Mouse (Mus musculus): ENCODE results near the gene Jmjd6.
A peak's percentile ranks its signal among the peaks of the same experiment; 100 is the strongest.
"Not testable (repeated sequence)": the region's sequence is repeated elsewhere in the genome, so short reads cannot be mapped to it uniquely, and the experiment has no call there.

Gene Jmjd6

GRCm38 (mm10) chr11:116851576-116852290 lies 8.5 kb upstream of the Jmjd6 start:
- no peak for DNase-seq (ENCODE audit: low spot score in 2 of 2)

GRCm38 (mm10) chr11:116850833-116851477 lies 7.7 kb upstream of the Jmjd6 start:
- no peak for DNase-seq (ENCODE audit: low spot score in 2 of 2)

GRCm38 (mm10) chr11:116850085-116850484 lies 6.8 kb upstream of the Jmjd6 start:
- DNase-seq (ENCODE audit: low spot score in 2 of 2) = no peak

GRCm38 (mm10) chr11:116849587-116849986 lies 6.3 kb upstream of the Jmjd6 start:
- no peak for DNase-seq (ENCODE audit: low spot score in 2 of 2)

- DNase-seq (ENCODE audit: low spot score in 2 of 2) = not testable (repeated sequence)
These were observed 5.6 kb upstream of the Jmjd6 start for GRCm38 (mm10) chr11:116848877-116849178.

DNA sequence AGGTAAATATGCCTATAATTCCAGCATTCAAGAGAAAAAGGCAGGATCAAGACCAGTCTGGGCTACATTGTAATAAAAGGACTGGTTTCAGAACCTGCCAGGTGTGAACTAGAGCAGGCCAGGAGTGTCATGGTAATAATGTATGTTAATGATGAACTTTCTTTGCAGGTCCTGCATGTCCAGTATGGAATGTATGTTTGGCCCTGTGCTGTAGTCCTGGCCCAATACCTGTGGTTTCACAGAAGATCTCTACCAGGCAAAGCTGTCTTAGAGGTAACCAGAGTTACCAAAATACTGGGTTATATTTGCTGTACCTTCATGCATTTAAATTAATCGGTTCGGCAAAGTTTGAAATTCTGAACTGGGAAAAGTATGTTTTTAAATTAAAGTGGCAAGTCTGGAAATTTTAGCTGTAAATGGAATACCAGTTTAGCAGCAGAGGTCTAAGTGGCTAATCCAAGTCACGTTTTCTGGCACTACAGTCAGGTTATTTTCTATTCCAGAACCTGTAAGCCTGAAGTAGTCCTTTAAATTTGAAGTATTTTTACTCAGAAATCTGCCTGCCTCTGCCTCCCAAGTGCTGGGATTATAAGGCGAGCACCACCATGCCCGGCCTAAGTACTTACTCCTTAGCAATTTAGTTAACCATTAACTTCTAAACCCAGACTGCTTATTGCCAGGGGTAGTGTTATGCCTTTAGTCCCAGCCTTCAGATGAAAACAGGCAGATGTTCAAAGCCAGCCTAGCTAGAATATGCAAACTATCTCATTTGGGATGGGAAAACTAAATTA lies 5.0 kb upstream of the Jmjd6 start:
- no peak for DNase-seq (ENCODE audit: low spot score in 2 of 2)

DNA sequence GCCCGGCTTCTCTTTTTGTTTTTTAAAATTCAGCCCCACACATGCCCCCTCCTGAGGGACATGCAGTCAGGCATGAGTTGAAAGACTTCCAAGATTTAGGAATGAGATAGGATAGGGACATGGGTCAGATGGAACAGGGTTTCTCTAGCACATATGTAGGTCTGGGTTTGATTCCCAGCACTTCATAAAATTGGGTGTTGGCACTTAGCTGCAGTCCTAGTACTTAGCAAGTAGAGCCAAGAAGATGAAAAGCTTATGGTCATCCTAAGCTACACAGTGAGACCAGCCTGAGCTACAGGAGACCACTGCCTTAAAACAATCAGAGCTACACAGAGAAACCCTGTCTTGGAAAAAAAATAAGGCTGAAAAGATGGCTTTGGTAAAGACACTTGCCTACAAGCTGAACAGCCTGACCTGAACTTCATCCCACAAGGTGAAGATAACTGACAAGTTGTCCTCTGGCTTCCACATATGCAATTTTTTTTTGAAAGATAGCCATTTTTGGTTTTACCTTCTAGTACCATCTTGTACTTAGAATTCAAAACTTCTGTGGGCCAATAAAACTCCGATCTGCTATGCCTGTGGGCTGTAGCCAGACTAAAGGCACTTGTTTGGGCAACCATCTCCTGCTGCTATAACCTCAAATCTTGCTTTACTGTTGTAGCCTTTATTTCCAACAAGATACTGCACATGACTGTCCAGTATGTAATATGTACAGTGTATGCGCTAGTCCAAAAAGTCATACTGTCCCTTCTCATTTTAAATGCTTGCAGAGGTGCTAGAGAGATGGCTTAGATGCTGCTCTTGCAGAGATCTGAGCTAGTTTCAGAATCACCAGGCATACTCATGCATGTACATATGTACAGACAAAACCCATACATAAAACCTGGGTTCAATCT lies 4.2 kb upstream of the Jmjd6 start:
- DNase-seq (ENCODE audit: low spot score in 2 of 2) = no peak

DNA sequence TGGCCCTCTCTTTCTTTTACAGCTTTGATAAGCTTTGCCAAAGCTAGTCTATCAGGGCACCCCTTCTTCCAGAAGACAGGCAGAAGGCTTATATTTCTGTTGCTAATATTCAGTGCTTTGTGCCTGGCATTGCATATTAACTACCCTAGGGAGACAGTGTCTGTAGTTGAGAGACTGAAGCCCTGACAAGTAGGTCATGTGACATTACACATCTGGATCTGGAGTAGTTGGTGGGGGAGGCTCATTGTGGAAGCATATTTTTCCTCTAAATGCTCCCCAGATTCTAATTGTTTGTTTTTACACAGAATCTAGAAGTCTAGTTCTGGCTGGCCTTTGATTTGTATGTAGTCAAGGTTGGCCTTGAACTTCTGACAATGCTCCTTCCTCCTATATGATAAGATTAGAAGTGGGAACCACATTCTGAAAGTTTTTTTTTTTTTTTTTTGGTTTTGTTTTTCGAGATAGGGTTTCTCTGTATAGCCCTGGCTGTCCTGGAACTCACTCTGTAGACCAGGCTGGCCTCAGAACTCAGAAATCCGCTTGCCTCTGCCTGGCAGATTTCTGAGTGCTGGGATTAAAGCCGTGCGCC lies 3.4 kb upstream of the Jmjd6 start:
- DNase-seq (ENCODE audit: low spot score in 2 of 2) = no peak

- peak; percentile 69 to 85 for DNase-seq (ENCODE audit: low spot score in 2 of 2)
These were observed 553 bp downstream of the Jmjd6 start for GRCm38 (mm10) chr11:116842531-116843260.

GRCm38 (mm10) chr11:116840748-116841147 lies 2.5 kb downstream of the Jmjd6 start:
- no peak for DNase-seq (ENCODE audit: low spot score in 2 of 2)

- DNase-seq (ENCODE audit: low spot score in 2 of 2) = no peak
These were observed 3.6 kb downstream of the Jmjd6 start for GRCm38 (mm10) chr11:116839601-116840000.

- DNase-seq (ENCODE audit: low spot score in 2 of 2) = no peak
These were observed 4.3 kb downstream of the Jmjd6 start for GRCm38 (mm10) chr11:116838936-116839335.

- DNase-seq (ENCODE audit: low spot score in 2 of 2) = no peak
These were observed 5.8 kb downstream of the Jmjd6 start for GRCm38 (mm10) chr11:116837441-116837840.

DNA sequence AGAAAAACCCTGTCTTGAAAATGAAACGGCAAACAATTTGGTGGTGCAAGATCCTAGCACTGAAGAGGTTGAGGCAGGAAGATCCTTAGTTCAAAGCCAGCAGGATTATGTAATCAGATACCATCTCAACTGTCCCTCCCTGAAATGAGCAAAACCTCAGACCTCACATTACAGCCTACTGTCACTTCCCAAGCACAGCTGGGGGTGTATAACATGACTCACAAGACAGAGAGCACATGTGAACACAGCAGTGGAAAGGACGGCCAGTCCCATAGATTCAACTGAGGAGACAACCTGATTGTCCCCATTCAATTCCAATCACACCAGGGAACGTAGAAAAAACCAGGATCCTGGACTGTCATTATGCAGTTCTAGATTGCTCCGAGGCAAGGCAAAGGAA lies 7.0 kb downstream of the Jmjd6 start:
- no peak for DNase-seq (ENCODE audit: low spot score in 2 of 2)

- no peak for DNase-seq (ENCODE audit: low spot score in 2 of 2)
These were observed 8.3 kb downstream of the Jmjd6 start for GRCm38 (mm10) chr11:116834954-116835353.

DNA sequence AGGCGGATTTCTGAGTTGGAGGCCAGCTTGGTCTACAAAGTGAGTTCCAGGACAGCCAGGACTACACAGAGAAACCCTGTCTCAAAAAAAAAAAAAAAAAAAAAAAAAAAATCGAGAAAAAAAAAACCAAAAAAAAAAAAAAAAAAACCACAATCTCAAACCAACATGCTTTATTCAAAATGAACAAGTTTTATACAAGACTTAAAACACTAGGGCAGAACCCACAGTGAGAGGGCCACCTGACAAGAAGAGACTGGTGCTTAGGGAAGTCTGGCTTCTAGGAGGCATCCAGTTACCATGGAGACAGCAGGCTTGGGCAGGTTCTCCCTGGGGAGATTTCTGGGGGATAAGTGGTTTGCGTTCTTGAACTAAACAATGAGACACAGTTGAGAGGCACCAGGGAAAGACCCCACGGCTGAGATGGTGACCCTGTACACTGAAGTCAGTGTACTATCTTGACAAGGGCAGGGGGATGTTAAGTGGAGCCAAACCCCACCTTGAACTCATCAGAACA lies 11.0 kb downstream of the Jmjd6 start:
- DNase-seq (ENCODE audit: low spot score in 2 of 2) = no peak

GRCm38 (mm10) chr11:116827534-116828165 lies 15.6 kb downstream of the Jmjd6 start, which contains the start of gene Mxra7:
Gene Mxra7, minus strand, starts transcription at chr11:116828046.
- peak; percentile 65 to 86 for DNase-seq (ENCODE audit: low spot score in 2 of 2)

DNA sequence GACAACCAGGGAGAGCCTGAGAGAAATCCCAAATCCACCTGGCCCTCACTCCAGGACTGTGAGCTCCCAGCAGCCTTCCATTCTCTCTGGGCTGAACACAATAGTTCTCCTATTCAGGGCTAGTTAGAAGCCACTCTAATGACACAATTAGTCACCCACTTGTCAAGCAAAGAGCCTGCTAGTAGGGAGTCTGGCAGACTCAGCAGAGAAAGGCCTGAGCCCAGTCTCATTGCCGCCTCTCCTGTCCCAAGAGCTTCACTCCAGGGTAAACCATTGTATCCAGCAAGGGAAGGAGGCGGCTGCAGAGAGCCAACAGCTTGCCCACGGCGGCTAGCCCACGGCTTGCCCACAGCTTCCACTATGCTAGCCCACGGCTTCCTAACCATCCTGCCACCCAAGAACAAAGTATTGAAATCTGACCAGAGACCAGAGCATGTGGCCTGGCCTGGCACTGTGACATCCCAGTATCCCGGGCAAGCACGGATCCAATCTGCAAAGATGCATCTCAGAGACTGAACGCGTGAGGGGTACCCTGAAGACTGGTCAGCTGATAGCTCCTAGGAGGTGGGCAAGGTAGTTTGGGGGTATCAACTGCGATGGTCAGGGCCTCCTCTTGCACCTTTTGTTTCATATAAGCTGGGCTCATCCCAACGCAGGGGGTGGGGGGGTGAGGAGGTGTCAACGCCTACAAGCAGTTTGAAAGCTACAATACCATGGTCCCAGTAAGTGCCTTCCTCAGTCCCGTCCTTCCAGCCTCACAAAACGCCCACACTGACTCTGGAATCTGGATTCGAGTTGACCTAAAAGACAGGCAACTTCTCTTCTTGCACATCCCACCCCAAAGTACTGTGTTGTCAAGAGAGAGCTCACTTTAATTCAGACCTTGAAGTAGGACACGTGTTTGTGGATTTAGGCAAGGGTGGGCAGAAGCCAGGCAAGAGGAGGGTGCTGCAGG lies 16.4 kb downstream of the Jmjd6 start:
- no peak for DNase-seq (ENCODE audit: low spot score in 2 of 2)

DNA sequence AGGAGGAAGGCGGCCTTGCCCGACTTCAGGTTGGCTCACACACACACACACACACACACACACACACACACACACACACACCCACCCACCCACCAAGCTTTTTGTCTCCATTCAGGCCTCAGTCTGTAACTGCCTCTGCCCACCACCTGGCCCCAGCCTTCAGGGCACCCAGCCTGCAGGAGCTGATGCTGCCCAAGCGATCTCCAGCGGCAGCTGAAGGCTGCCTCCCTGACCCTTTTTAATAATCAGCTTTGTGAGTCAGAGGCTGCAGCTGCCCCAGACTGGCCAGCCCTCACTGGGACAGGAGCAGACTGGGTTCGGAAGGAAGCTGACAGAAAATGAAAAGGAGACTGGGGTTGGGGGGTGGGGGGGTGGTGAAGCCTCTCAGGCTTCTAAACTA lies 18.0 kb downstream of the Jmjd6 start:
- no peak for DNase-seq (ENCODE audit: low spot score in 2 of 2)

All from spleen, postnatal 4 days (tissue).